Mouse (Mus musculus): ENCODE results near the gene Mettl25. TPM values are rescaled to one million over a fixed set of nuclear protein-coding genes. Genes with fewer than 3 reads are reported as not detected.
A peak's percentile ranks its signal among the peaks of the same experiment; 100 is the strongest.

The Mettl25 gene
- total and polyA plus RNA-seq, 3 experiments, result 3.8 to 17.9 (median 10.2) TPM

- ATAC-seq (ENCODE audit: extremely low read depth, insufficient number of reproducible peaks, low FRiP score, poor library complexity, severe bottlenecking) (no peak), DNase-seq (ENCODE audit: low spot score) (no peak)
- Histone ChIP-seq H3K4me1 (ENCODE audit: insufficient read depth, low read depth, low read length) (peaks cover 22% of the 10 kb centered on the region), H3K9me3 (replicated peaks) (no peaks in the 10 kb centered on the region), H3K36me3 (replicated peaks) (peaks cover 16% of the 10 kb centered on the region), H3K27me3 (ENCODE audit: insufficient read depth, low read length) (no peaks in the 10 kb centered on the region), H3K4me3 (ENCODE audit: low read depth, low read length) (no peak overlapping the region)
- no peak for TF ChIP-seq CTCF (IDR thresholded peaks at IDR 0.05; ENCODE audit: low read depth, low read length)
Observed at GRCm38 (mm10) chr10:105806259-105807010, 34.7 kb downstream of the Mettl25 start.

- ATAC-seq (ENCODE audit: extremely low read depth, insufficient number of reproducible peaks, low FRiP score, poor library complexity, severe bottlenecking) (no peak), DNase-seq (ENCODE audit: low spot score) (no peak)
- no peak for TF ChIP-seq GATA1 (IDR thresholded peaks at IDR 0.05; ENCODE audit: borderline replicate concordance, low read length)
- no peak for TF ChIP-seq GATA2 (IDR thresholded peaks at IDR 0.05; ENCODE audit: borderline replicate concordance, low read depth, low read length)
- TF ChIP-seq CTCF (IDR thresholded peaks at IDR 0.05; ENCODE audit: low read depth, low read length), result no peak
- no peak for TF ChIP-seq TAL1 (conservative IDR thresholded peaks at IDR 0.05; ENCODE audit: low read depth, low read length)
- no peak for TF ChIP-seq POLR2AphosphoS5 (IDR thresholded peaks at IDR 0.05; ENCODE audit: insufficient replicate concordance, low read depth, low read length)
- Histone ChIP-seq H3K36me3 (replicated peaks) (peaks cover 34% of the 10 kb centered on the region), H3K4me3 (ENCODE audit: low read depth, low read length) (no peak overlapping the region), H3K9me3 (replicated peaks) (no peaks in the 10 kb centered on the region), H3K4me1 (ENCODE audit: insufficient read depth, low read depth, low read length) (peaks cover 25% of the 10 kb centered on the region), H3K27me3 (ENCODE audit: insufficient read depth, low read length) (no peaks in the 10 kb centered on the region)
Observed at GRCm38 (mm10) chr10:105803461-105803860, 37.7 kb downstream of the Mettl25 start.

- H3K4me3 ChIP-seq (ENCODE audit: low read depth, low read length), result no peak overlapping the region
- DNase-seq (ENCODE audit: low spot score), result peak; percentile 14
- TF ChIP-seq GATA2 (IDR thresholded peaks at IDR 0.05; ENCODE audit: borderline replicate concordance, low read depth, low read length), result no peak
- no peak for TF ChIP-seq CTCF (IDR thresholded peaks at IDR 0.05; ENCODE audit: low read depth, low read length)
- no peak for TF ChIP-seq GATA1 (IDR thresholded peaks at IDR 0.05; ENCODE audit: borderline replicate concordance, low read length)
- TF ChIP-seq TAL1 (conservative IDR thresholded peaks at IDR 0.05; ENCODE audit: low read depth, low read length), result no peak
- no peak for TF ChIP-seq POLR2AphosphoS5 (IDR thresholded peaks at IDR 0.05; ENCODE audit: insufficient replicate concordance, low read depth, low read length)
- no peaks in the 10 kb centered on the region for H3K27me3 ChIP-seq (ENCODE audit: insufficient read depth, low read length)
- peaks cover 34% of the 10 kb centered on the region for H3K36me3 ChIP-seq (replicated peaks)
- H3K4me1 ChIP-seq (ENCODE audit: insufficient read depth, low read depth, low read length), result peaks cover 25% of the 10 kb centered on the region
- no peaks in the 10 kb centered on the region for H3K9me3 ChIP-seq (replicated peaks)
- peak; percentile 29 for ATAC-seq (ENCODE audit: extremely low read depth, insufficient number of reproducible peaks, low FRiP score, poor library complexity, severe bottlenecking)
Observed at GRCm38 (mm10) chr10:105802132-105802531, 39.0 kb downstream of the Mettl25 start.

- Histone ChIP-seq H3K36me3 (replicated peaks) (peaks cover 35% of the 10 kb centered on the region), H3K4me3 (ENCODE audit: low read depth, low read length) (no peak overlapping the region), H3K4me1 (ENCODE audit: insufficient read depth, low read depth, low read length) (peaks cover 25% of the 10 kb centered on the region), H3K9me3 (replicated peaks) (no peaks in the 10 kb centered on the region), H3K27me3 (ENCODE audit: insufficient read depth, low read length) (no peaks in the 10 kb centered on the region)
- ATAC-seq (ENCODE audit: extremely low read depth, insufficient number of reproducible peaks, low FRiP score, poor library complexity, severe bottlenecking) (no peak), DNase-seq (ENCODE audit: low spot score) (no peak)
- no peak for TF ChIP-seq POLR2AphosphoS5 (IDR thresholded peaks at IDR 0.05; ENCODE audit: insufficient replicate concordance, low read depth, low read length)
- TF ChIP-seq TAL1 (conservative IDR thresholded peaks at IDR 0.05; ENCODE audit: low read depth, low read length), result no peak
- TF ChIP-seq GATA1 (IDR thresholded peaks at IDR 0.05; ENCODE audit: borderline replicate concordance, low read length), result no peak
- TF ChIP-seq CTCF (IDR thresholded peaks at IDR 0.05; ENCODE audit: low read depth, low read length), result no peak
- no peak for TF ChIP-seq GATA2 (IDR thresholded peaks at IDR 0.05; ENCODE audit: borderline replicate concordance, low read depth, low read length)
Observed at GRCm38 (mm10) chr10:105801147-105801546, 40.0 kb downstream of the Mettl25 start.

- Histone ChIP-seq H3K4me3 (ENCODE audit: low read depth, low read length) (no peak overlapping the region), H3K27me3 (ENCODE audit: insufficient read depth, low read length) (no peaks in the 10 kb centered on the region), H3K4me1 (ENCODE audit: insufficient read depth, low read depth, low read length) (peaks cover 9% of the 10 kb centered on the region), H3K9me3 (replicated peaks) (no peaks in the 10 kb centered on the region), H3K36me3 (replicated peaks) (peaks cover 43% of the 10 kb centered on the region)
- DNase-seq (ENCODE audit: low spot score) (no peak), ATAC-seq (ENCODE audit: extremely low read depth, insufficient number of reproducible peaks, low FRiP score, poor library complexity, severe bottlenecking) (no peak)
- TF ChIP-seq GATA2 (IDR thresholded peaks at IDR 0.05; ENCODE audit: borderline replicate concordance, low read depth, low read length) (no peak), POLR2AphosphoS5 (IDR thresholded peaks at IDR 0.05; ENCODE audit: insufficient replicate concordance, low read depth, low read length) (no peak), CTCF (IDR thresholded peaks at IDR 0.05; ENCODE audit: low read depth, low read length) (no peak), GATA1 (IDR thresholded peaks at IDR 0.05; ENCODE audit: borderline replicate concordance, low read length) (no peak), TAL1 (conservative IDR thresholded peaks at IDR 0.05; ENCODE audit: low read depth, low read length) (no peak)
Observed at GRCm38 (mm10) chr10:105797250-105797924, 43.8 kb downstream of the Mettl25 start.

GRCm38 (mm10) chr10:105793776-105794552 is 47.2 kb downstream of the Mettl25 start:
- Histone ChIP-seq H3K4me1 (ENCODE audit: insufficient read depth, low read depth, low read length) (no peaks in the 10 kb centered on the region), H3K27me3 (ENCODE audit: insufficient read depth, low read length) (no peaks in the 10 kb centered on the region), H3K36me3 (replicated peaks) (peaks cover 49% of the 10 kb centered on the region), H3K9me3 (replicated peaks) (no peaks in the 10 kb centered on the region), H3K4me3 (ENCODE audit: low read depth, low read length) (no peak overlapping the region)
- no peak for ATAC-seq (ENCODE audit: extremely low read depth, insufficient number of reproducible peaks, low FRiP score, poor library complexity, severe bottlenecking)
- TF ChIP-seq GATA2 (IDR thresholded peaks at IDR 0.05; ENCODE audit: borderline replicate concordance, low read depth, low read length) (no peak), CTCF (IDR thresholded peaks at IDR 0.05; ENCODE audit: low read depth, low read length) (no peak), TAL1 (conservative IDR thresholded peaks at IDR 0.05; ENCODE audit: low read depth, low read length) (no peak), GATA1 (IDR thresholded peaks at IDR 0.05; ENCODE audit: borderline replicate concordance, low read length) (no peak), POLR2AphosphoS5 (IDR thresholded peaks at IDR 0.05; ENCODE audit: insufficient replicate concordance, low read depth, low read length) (no peak)
- DNase-seq (ENCODE audit: low spot score), result no peak
